Mouse (Mus musculus): ENCODE results near the gene Zc3hav1l.

The Zc3hav1l gene

GRCm38 (mm10) chr6:38264466-38264865, 34.6 kb downstream of the Zc3hav1l start:
- no peak for DNase-seq (ENCODE audit: low read depth, low spot score)

- peak; percentile 86 for DNase-seq (ENCODE audit: low read depth, low spot score)
Measured at GRCm38 (mm10) chr6:38263393-38264159, 35.5 kb downstream of the Zc3hav1l start.

DNA sequence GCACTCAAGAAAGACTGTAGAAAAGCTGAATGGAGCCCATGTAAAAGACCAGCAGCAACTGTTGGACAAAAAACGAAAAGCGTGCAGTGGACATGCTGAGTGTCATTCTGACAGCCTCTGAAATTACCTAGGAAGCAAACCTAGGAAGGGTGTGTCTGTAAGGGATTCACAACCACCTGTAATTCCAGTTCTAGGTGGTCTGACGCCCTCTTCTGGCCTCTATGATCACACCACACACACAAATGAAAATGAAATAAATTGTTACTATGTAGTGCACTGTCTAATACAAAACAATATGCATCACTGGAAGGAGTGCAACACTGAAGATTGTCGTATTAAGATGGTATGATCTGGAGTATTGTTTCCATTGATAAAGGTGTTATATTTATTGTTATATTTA, 37.2 kb downstream of the Zc3hav1l start:
- DNase-seq (ENCODE audit: low read depth, low spot score): no peak

DNA sequence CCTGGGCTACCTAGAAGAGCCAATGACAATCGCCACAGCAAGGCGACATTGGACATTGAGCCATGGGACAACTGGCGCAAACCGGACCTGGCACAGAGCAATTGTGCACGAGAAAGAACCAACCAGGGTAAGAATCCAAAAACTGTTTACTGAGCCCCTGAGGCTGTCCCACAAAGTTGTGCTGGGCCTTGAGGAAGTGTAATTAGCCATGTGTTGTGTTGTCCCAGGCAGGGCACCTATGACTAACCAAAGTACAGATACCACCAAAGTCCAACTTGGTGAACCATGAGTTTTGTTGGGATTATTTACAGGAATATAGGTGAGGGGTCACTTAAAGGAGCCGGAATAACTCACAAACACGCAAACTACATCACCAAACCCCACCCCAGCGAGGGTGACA, 41.6 kb downstream of the Zc3hav1l start:
- no peak for DNase-seq (ENCODE audit: low read depth, low spot score)

- no peak for DNase-seq (ENCODE audit: low read depth, low spot score)
Measured at GRCm38 (mm10) chr6:38256793-38257192, 42.3 kb downstream of the Zc3hav1l start.

GRCm38 (mm10) chr6:38255794-38256193, 43.3 kb downstream of the Zc3hav1l start:
- DNase-seq (ENCODE audit: low read depth, low spot score): peak; percentile 61

DNA sequence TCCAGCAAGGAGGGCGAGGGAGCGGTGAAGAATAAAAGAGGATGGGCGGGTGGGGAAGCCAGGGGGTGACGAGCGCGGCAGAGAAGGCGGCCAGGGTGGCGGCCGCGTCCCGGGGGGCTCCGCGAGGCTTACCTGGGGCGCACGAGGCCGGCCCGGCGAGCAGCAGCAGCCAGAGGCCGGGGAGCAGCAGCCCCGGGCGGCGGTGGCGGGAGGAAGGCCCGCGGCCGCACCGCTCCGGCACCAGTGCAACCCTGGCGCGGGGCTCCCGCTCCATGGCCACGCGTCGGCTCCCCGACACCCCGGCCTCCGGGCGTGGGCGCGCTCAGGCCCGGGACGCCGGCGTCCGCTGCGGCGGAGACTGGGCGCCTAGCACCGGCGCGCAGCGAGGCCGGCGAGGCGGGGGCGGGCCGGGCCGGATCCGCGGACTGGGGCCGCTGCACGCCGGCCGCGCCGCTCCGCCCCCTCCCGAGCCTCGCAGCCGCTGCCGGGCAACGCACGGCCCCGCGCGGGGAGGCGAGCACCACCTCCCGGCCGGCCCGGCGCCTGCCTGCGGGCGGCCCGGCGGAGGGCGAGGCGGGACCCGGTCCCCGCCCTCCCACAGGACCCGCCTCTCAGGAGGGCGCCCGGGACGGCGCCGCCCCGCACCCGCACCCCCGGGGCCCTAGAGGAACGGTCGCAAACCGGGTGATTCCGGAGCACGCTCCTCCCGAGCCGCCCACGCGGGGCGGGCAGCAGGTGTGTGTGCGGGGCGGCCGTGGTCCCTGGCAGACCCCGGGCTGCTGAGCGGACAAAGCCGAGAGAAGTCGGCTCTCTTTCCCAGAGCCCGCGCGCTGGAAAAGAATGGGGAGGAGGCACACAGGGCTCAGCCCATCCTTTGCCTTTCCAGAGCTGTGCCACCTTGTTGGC, 45.1 kb downstream of the Zc3hav1l start, which contains the start of gene D630045J12Rik:
Gene D630045J12Rik (minus strand): TSS at position 274 of the 906 bp plus-strand sequence.
- peak; percentile 84 for DNase-seq (ENCODE audit: low read depth, low spot score)

DNA sequence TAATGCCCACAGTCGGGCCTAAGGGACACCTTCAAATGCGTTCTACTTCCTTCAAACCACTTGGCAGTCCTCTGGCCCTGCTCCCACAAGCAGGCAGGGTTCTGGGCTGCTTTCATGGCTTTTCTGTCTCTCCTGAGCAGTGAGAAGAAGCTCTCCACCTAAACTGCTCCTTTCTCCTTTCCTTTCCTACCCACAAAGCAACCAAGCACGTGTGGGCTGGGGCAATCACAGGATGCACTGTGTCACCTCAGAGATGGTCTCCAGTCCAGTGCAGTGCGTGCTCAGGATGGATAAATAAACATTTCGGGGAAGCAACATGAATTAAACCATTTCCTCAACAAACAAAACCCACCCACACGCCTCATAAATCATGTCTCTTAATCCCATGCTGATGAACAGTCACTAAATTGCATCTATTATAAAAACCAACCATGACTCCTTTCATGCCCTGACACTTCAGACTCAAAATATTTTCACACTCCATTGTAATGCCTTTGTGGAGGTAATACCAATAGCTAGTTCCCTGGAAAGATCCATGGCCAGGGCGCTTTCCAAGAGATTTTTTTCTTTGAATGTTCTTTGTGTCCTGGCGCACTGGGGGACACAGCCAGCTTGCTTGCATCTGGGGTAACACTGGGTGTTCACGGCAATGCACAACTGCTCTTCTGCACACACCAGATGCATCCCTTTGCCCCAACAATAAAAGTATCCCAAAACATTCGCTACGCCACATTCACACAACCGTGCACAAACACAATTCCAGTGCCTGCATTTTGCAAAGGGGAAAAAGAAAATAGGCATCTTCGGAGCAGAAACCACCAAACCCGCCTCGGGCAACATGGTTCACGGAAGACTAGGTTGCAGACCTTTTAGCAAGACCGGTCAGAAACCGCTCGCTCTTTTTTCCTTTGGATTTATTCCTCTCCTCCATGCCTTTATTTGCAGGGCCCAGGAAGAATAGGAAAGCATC, 46.0 kb downstream of the Zc3hav1l start:
- peak; percentile 50 for DNase-seq (ENCODE audit: low read depth, low spot score)

- DNase-seq (ENCODE audit: low read depth, low spot score): no peak
Measured at GRCm38 (mm10) chr6:38252139-38252538, 46.9 kb downstream of the Zc3hav1l start.

GRCm38 (mm10) chr6:38251464-38251863, 47.6 kb downstream of the Zc3hav1l start:
- DNase-seq (ENCODE audit: low read depth, low spot score): no peak

DNA sequence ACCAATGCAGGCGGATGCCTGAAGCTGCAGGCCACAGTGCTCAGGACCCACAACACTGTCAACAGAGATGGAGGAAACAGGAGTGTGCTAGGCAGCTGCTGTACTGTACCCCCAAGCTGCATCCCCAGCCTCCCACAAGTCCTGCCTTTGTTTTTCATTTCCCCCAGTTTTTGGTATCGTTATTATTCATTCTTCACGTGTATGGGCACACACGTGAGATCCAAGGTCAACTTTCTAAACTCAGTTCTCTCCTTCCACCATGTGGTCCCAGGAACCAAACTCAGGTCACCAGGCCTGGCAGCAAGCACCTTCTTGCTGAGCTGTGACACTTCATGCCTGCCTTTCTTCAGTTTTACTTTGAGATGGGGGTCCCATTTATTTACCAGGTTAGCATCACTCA, 51.7 kb downstream of the Zc3hav1l start:
- DNase-seq (ENCODE audit: low read depth, low spot score): no peak

- no peak for DNase-seq (ENCODE audit: low read depth, low spot score)
Measured at GRCm38 (mm10) chr6:38244806-38245205, 54.3 kb downstream of the Zc3hav1l start.

DNA sequence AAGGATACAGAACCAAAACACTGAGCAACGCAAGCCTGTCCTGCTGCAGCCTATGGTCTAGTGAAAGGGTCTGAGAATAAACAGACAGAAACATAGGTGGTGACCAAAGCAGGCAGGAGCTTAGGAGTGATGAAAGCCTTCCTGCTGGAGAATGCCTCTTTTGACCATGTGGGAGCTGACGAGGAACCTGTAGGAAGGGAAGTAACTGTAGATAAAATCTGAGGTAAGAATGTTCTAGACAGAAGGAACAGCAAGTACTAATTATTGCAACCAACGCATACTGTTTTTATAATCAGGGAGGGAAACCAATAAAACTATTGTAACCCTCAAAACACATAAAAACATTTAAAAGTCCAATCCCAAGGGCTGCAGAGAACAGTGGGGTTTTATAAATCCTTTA, 54.9 kb downstream of the Zc3hav1l start:
- DNase-seq (ENCODE audit: low read depth, low spot score): no peak

DNA sequence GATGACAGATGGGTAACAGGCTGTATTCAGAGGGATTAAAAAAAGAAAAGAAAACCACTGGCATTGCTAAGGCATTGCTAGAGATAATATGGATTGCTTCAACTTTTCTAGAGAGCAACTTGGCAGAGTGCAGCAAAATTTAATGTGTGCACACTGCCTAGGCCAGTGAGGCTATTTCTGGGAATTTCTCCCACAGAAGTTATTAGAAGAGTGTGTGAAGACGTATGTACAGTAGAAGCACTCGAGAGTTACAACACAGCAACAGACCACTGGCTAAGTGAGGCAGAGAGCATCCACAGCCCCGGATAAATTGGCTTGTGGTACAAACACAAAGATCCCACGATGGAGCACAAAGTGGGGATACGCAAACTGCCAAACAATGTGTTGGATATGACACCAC, 56.2 kb downstream of the Zc3hav1l start:
- no peak for DNase-seq (ENCODE audit: low read depth, low spot score)

GRCm38 (mm10) chr6:38242295-38242830, 56.7 kb downstream of the Zc3hav1l start:
- no peak for DNase-seq (ENCODE audit: low read depth, low spot score)

DNA sequence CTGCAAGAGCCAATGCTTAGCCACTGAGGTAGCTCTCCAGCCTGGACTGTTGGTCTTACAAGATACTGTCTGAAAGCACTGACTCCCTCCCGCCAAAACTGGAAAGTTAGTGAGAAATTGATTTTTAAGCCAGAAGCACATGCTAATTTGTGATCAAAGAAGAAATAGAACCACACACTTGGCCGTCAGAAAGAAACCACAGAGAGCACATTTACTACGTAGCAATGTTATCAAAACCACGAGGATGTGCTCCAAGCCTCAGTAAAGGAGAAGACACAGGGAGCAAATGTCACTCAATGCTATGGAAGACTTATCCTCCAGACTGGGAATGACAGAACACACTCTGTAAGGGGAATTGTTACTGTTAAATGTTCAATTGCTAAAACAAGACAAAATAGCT, 57.6 kb downstream of the Zc3hav1l start:
- no peak for DNase-seq (ENCODE audit: low read depth, low spot score)

- DNase-seq (ENCODE audit: low read depth, low spot score): peak; percentile 89
Measured at GRCm38 (mm10) chr6:38240618-38241017, 58.4 kb downstream of the Zc3hav1l start.

DNA sequence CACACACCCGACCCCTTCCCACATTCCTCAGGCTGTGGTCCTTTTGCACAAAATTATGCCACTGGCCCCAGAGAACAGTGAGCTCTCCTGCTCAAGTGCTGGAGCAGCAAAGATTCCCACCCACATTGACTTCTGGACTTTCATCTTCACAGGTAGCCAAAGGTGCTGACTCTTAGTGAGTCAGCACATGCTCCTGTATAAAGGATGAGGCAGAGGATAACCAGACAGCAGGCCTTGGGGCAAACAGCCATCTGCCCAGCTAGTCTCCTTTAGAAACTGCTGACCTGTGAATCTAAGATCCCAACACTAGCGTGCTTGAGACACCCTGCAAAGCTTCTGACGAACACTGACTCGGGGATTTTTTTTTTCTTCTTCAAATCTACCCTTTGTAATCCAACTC, 60.7 kb downstream of the Zc3hav1l start:
- peak; percentile 65 for DNase-seq (ENCODE audit: low read depth, low spot score)
